Mouse (Mus musculus): ENCODE results near the gene Atp2a2.

The Atp2a2 gene

GRCm38 (mm10) chr5:122519043-122519660 is 17.1 kb upstream of the Atp2a2 start:
- DNase-seq (ENCODE audit: low spot score): no peak

- DNase-seq (ENCODE audit: low spot score): no peak
These were observed 16.2 kb upstream of the Atp2a2 start for GRCm38 (mm10) chr5:122518247-122518646.

GRCm38 (mm10) chr5:122516901-122517300 is 14.9 kb upstream of the Atp2a2 start:
- no peak for DNase-seq (ENCODE audit: low spot score)

GRCm38 (mm10) chr5:122516029-122516730 is 14.2 kb upstream of the Atp2a2 start:
- DNase-seq (ENCODE audit: low spot score): no peak

- no peak for DNase-seq (ENCODE audit: low spot score)
These were observed 12.1 kb upstream of the Atp2a2 start for GRCm38 (mm10) chr5:122514127-122514521.

GRCm38 (mm10) chr5:122513421-122514126 is 11.5 kb upstream of the Atp2a2 start:
- no peak for DNase-seq (ENCODE audit: low spot score)

GRCm38 (mm10) chr5:122512011-122512410 is 10.0 kb upstream of the Atp2a2 start:
- no peak for DNase-seq (ENCODE audit: low spot score)

GRCm38 (mm10) chr5:122511405-122511804 is 9.4 kb upstream of the Atp2a2 start:
- DNase-seq (ENCODE audit: low spot score): no peak

- DNase-seq (ENCODE audit: low spot score): no peak
These were observed 8.7 kb upstream of the Atp2a2 start for GRCm38 (mm10) chr5:122510651-122511157.

- no peak for DNase-seq (ENCODE audit: low spot score)
These were observed 7.6 kb upstream of the Atp2a2 start for GRCm38 (mm10) chr5:122509608-122510007.

- DNase-seq (ENCODE audit: low spot score): no peak
These were observed 6.9 kb upstream of the Atp2a2 start for GRCm38 (mm10) chr5:122508861-122509306.

GRCm38 (mm10) chr5:122507396-122507795 is 5.4 kb upstream of the Atp2a2 start:
- DNase-seq (ENCODE audit: low spot score): no peak

GRCm38 (mm10) chr5:122506462-122506861 is 4.4 kb upstream of the Atp2a2 start:
- DNase-seq (ENCODE audit: low spot score): no peak

- DNase-seq (ENCODE audit: low spot score): no peak
These were observed 3.5 kb upstream of the Atp2a2 start for GRCm38 (mm10) chr5:122505554-122505953.

- DNase-seq (ENCODE audit: low spot score): no peak
These were observed 1.7 kb upstream of the Atp2a2 start for GRCm38 (mm10) chr5:122503760-122504119.

GRCm38 (mm10) chr5:122503015-122503759 is 1.2 kb upstream of the Atp2a2 start:
- DNase-seq (ENCODE audit: low spot score): no peak

GRCm38 (mm10) chr5:122501101-122502076 is 636 bp downstream of the Atp2a2 start:
- DNase-seq (ENCODE audit: low spot score): peak; percentile 66

- no peak for DNase-seq (ENCODE audit: low spot score)
These were observed 1.5 kb downstream of the Atp2a2 start for GRCm38 (mm10) chr5:122500563-122500962.

GRCm38 (mm10) chr5:122500141-122500540 is 1.9 kb downstream of the Atp2a2 start:
- DNase-seq (ENCODE audit: low spot score): no peak

GRCm38 (mm10) chr5:122498046-122498445 is 4.0 kb downstream of the Atp2a2 start:
- DNase-seq (ENCODE audit: low spot score): no peak

GRCm38 (mm10) chr5:122496990-122497389 is 5.0 kb downstream of the Atp2a2 start:
- no peak for DNase-seq (ENCODE audit: low spot score)
